8 mouse cellular contexts compared by ENCODE assay signal in the genomic region with DNA sequence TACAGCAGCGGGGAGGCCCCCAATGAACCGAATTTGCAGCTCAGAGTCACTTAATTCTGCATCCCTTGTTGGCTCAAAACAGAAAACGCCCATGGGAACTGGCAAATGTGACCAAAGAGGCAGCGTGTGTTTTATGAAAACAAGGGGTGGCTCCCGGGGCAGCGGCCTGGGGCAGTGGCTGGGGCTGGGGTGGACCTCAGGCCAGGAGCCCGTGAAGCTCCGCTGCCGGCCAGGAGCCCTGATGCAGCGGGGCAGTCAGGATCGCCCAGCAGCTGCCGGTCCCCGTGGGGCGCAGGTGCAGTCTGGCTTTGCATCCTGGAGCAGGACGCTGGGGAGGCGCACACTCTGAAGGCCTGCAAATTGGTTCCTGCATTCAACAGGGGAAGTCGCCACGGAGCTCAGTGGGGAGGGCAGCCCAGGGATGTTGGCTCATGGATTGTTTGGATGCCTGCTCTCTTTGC.
DNase-seq lines count a peak whose midpoint lies in the region; ATAC-seq lines count a peak whose summit lies in the region.

No protein-coding gene starts in this region.

- peak overlapping the region; percentile 57 for H3K9ac ChIP-seq in embryonic facial prominence, embryonic 13.5 days
- no peak overlapping the region for H3K9ac ChIP-seq in hindbrain, embryonic 15.5 days
- H3K9ac ChIP-seq in midbrain, embryonic 16.5 days (ENCODE audit: low read depth, low read length), result peak overlapping the region; percentile 51

- DNase-seq in spleen, adult 18-20 months, result peak; percentile 48 to 50
- no peak for DNase-seq in spleen, adult 12 weeks (ENCODE audit: low spot score)
- DNase-seq in adrenal gland, postnatal 36 days, result no peak

- peak overlapping the region; percentile 52 for H3K4me2 ChIP-seq in embryonic facial prominence, embryonic 13.5 days
- H3K4me2 ChIP-seq in hindbrain, embryonic 15.5 days, result peak overlapping the region; percentile 55
- peak overlapping the region; percentile 54 for H3K4me2 ChIP-seq in midbrain, embryonic 16.5 days (ENCODE audit: low read length)

- no peaks in the 10 kb centered on the region for H3K27me3 ChIP-seq in embryonic facial prominence, embryonic 13.5 days
- H3K27me3 ChIP-seq in hindbrain, embryonic 15.5 days, result no peaks in the 10 kb centered on the region
- no peaks in the 10 kb centered on the region; the same call in 1 of the 2 replicates for H3K27me3 ChIP-seq in midbrain, embryonic 16.5 days (ENCODE audit: control insufficient read depth, insufficient read depth, low read depth, low read length)

- WGBS in embryonic facial prominence, embryonic 13.5 days, result 5% methylated on average over 18 of the region's 18 CpGs
- WGBS in hindbrain, embryonic 15.5 days, result 4% methylated on average over 18 of the region's 18 CpGs
- WGBS in midbrain, embryonic 16.5 days, result 6% methylated on average over 18 of the region's 18 CpGs

- no peaks in the 10 kb centered on the region for H3K36me3 ChIP-seq in embryonic facial prominence, embryonic 13.5 days
- no peaks in the 10 kb centered on the region for H3K36me3 ChIP-seq in hindbrain, embryonic 15.5 days
- H3K36me3 ChIP-seq in midbrain, embryonic 16.5 days (ENCODE audit: control insufficient read depth, insufficient read depth, low read length), result no peaks in the 10 kb centered on the region

- no peaks in the 10 kb centered on the region for H3K9me3 ChIP-seq in embryonic facial prominence, embryonic 13.5 days
- H3K9me3 ChIP-seq in hindbrain, embryonic 15.5 days, result no peaks in the 10 kb centered on the region
- no peaks in the 10 kb centered on the region for H3K9me3 ChIP-seq in midbrain, embryonic 16.5 days (replicated peaks; ENCODE audit: control insufficient read depth, low read length, poor library complexity, severe bottlenecking)

- no peak for ATAC-seq in embryonic facial prominence, embryonic 13.5 days (ENCODE audit: insufficient number of reproducible peaks, insufficient read depth, low FRiP score, low TSS enrichment, low read depth)
- peak; percentile 54 for ATAC-seq in hindbrain, embryonic 15.5 days (ENCODE audit: low FRiP score, low read depth)
- ATAC-seq in midbrain, embryonic 16.5 days, result 0 out of 2 replicates have a peak, but pooled peaks have one; percentile 36
- no peak for ATAC-seq in megakaryocyte-erythroid progenitor cell, adult 5-6 weeks (replicated peaks; ENCODE audit: low FRiP score, low TSS enrichment, poor library complexity, severe bottlenecking)
- no peak for ATAC-seq in inflammation-experienced regulatory T-cells, adult 6 months

- H3K4me3 ChIP-seq in embryonic facial prominence, embryonic 13.5 days, result peak overlapping the region; percentile 6; the same call in 1 of the 2 replicates
- 0 out of 2 replicates have a peak overlapping the region, but pooled peaks have one; percentile 9 for H3K4me3 ChIP-seq in hindbrain, embryonic 15.5 days
- H3K4me3 ChIP-seq in midbrain, embryonic 16.5 days (ENCODE audit: low read depth, low read length), result peak overlapping the region; percentile 19

- H3K27ac ChIP-seq in embryonic facial prominence, embryonic 13.5 days, result peak overlapping the region; percentile 80
- H3K27ac ChIP-seq in hindbrain, embryonic 15.5 days (replicated peaks), result peak overlapping the region; percentile 54
- H3K27ac ChIP-seq in midbrain, embryonic 16.5 days (ENCODE audit: low read length), result no peak overlapping the region

- peaks cover 59% of the 10 kb centered on the region for H3K4me1 ChIP-seq in embryonic facial prominence, embryonic 13.5 days
- peaks cover 28% of the 10 kb centered on the region for H3K4me1 ChIP-seq in hindbrain, embryonic 15.5 days (replicated peaks)
- H3K4me1 ChIP-seq in midbrain, embryonic 16.5 days (ENCODE audit: control insufficient read depth, insufficient read depth, low read length), result peaks cover 14% of the 10 kb centered on the region

Comparison
In these comparisons a context has a peak if more than half of its experiments do, and no peak if none do; other contexts are left out.
1. DNase-seq: peak in spleen, adult 18-20 months (2 of 2); none in spleen, adult 12 weeks (single experiment) and adrenal gland, postnatal 36 days (0 of 2).
2. ATAC-seq: peak in hindbrain, embryonic 15.5 days (single experiment) and midbrain, embryonic 16.5 days (single experiment); none in embryonic facial prominence, embryonic 13.5 days (single experiment), megakaryocyte-erythroid progenitor cell, adult 5-6 weeks (single experiment) and inflammation-experienced regulatory T-cells, adult 6 months (single experiment).
3. Peak in every context shown above with its lines, with median percentiles within 50 percentile points of each other: H3K4me2 ChIP-seq and H3K4me3 ChIP-seq.